Mouse (Mus musculus): Measurements from ENCODE around the gene St6galnac3. TPM values are rescaled to one million over a fixed set of nuclear protein-coding genes. Genes with fewer than 3 reads are reported as not detected.

The St6galnac3 gene
- polyA plus RNA-seq, 1 experiment: 15.6 TPM

- TF ChIP-seq POLR2A (IDR thresholded peaks at IDR 0.05; ENCODE audit: borderline replicate concordance, extremely low read depth, insufficient read depth, insufficient read length, poor library complexity, severe bottlenecking) (no peak), CTCF (IDR thresholded peaks at IDR 0.05; ENCODE audit: borderline replicate concordance, extremely low read depth, insufficient read depth, insufficient read length) (no peak)
- DNase-seq (ENCODE audit: low read depth): peak; percentile 49
Observed at GRCm38 (mm10) chr3:153538396-153538795, 186.6 kb downstream of the St6galnac3 start.

DNA sequence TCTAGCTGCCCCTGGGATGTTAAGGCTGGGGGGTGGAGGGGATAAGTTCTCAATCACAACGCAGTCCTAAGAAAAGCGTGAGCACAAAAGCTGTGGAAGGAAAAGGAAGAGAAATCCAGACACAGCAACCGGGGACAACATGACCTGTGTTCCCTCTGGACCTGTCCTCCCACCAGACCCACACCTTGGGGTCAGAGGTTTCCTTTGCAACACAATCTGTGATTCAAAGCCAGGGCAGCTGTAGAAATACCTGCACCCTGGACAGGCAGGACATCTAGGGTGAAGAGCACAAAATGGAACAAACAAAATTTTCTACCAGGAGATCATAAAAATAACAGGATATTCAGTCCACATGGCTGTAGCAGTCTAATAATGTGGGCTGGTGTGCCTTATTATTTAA, 187.5 kb downstream of the St6galnac3 start:
- DNase-seq (ENCODE audit: low read depth): no peak
- no peak for TF ChIP-seq POLR2A (IDR thresholded peaks at IDR 0.05; ENCODE audit: borderline replicate concordance, extremely low read depth, insufficient read depth, insufficient read length, poor library complexity, severe bottlenecking)
- no peak for TF ChIP-seq CTCF (IDR thresholded peaks at IDR 0.05; ENCODE audit: borderline replicate concordance, extremely low read depth, insufficient read depth, insufficient read length)

- DNase-seq (ENCODE audit: low read depth): peak; percentile 68
- TF ChIP-seq POLR2A (IDR thresholded peaks at IDR 0.05; ENCODE audit: borderline replicate concordance, extremely low read depth, insufficient read depth, insufficient read length, poor library complexity, severe bottlenecking) (no peak), CTCF (IDR thresholded peaks at IDR 0.05; ENCODE audit: borderline replicate concordance, extremely low read depth, insufficient read depth, insufficient read length) (no peak)
Observed at GRCm38 (mm10) chr3:153536260-153536659, 188.7 kb downstream of the St6galnac3 start.

- DNase-seq (ENCODE audit: low read depth): no peak
- TF ChIP-seq CTCF (IDR thresholded peaks at IDR 0.05; ENCODE audit: borderline replicate concordance, extremely low read depth, insufficient read depth, insufficient read length) (no peak), POLR2A (IDR thresholded peaks at IDR 0.05; ENCODE audit: borderline replicate concordance, extremely low read depth, insufficient read depth, insufficient read length, poor library complexity, severe bottlenecking) (no peak)
Observed at GRCm38 (mm10) chr3:153529174-153529573, 195.8 kb downstream of the St6galnac3 start.

DNA sequence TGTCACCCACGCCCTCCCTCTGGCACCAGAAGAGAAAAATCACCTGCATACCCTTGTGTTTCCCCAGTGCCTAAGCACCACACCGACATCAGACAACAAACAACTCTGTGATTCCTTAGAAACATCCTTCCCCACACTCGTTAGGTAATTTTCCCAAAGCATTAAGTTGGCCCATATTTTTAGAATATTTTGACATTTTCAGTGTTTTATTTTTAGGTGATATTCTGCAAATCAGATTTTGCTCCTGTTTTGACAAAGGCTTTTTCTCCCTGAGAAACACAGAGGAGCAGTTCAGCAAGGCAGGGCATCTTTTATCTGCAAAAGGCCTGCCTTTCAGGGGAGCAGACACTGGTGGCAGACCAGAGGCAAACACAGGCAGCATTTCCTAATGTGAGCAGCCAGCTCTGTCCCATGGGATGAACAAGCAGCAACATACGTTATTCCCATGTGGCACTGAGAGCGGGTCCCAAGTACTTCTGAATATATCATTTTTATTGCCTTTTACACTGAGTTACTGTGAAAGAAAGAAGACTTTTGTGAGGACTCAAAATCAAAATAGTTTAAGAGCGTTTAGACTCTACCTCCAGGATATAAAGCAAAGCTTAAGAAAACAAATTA, 199.7 kb downstream of the St6galnac3 start:
- no peak for TF ChIP-seq CTCF (IDR thresholded peaks at IDR 0.05; ENCODE audit: borderline replicate concordance, extremely low read depth, insufficient read depth, insufficient read length)
- peak; percentile 39 for DNase-seq (ENCODE audit: low read depth)

GRCm38 (mm10) chr3:153516848-153517247, 208.1 kb downstream of the St6galnac3 start:
- DNase-seq (ENCODE audit: low read depth): no peak
- TF ChIP-seq CTCF (IDR thresholded peaks at IDR 0.05; ENCODE audit: borderline replicate concordance, extremely low read depth, insufficient read depth, insufficient read length): no peak
- no peak for TF ChIP-seq POLR2A (IDR thresholded peaks at IDR 0.05; ENCODE audit: borderline replicate concordance, extremely low read depth, insufficient read depth, insufficient read length, poor library complexity, severe bottlenecking)

GRCm38 (mm10) chr3:153513501-153514060, 211.4 kb downstream of the St6galnac3 start:
- DNase-seq (ENCODE audit: low read depth): no peak
- TF ChIP-seq POLR2A (IDR thresholded peaks at IDR 0.05; ENCODE audit: borderline replicate concordance, extremely low read depth, insufficient read depth, insufficient read length, poor library complexity, severe bottlenecking): no peak
- TF ChIP-seq CTCF (IDR thresholded peaks at IDR 0.05; ENCODE audit: borderline replicate concordance, extremely low read depth, insufficient read depth, insufficient read length): no peak

DNA sequence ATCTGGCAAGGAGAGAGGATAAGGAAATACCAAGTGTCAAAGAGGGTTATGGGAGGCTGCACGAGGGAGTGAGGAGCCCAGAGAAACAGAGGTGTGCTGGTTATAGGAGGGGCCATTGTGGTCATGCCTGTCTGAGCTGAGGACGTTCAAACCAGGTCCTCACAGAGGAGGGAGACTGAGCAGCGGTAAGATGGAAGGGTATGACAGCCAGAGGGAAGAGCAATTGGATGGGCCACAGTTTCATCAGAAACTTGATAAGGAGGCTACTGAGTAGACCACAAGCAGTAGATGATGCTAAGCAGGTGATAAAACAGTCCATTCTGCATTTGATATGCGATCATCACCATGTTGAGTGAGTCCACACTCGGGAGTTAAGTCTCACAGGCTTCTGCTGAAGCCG, 212.4 kb downstream of the St6galnac3 start:
- DNase-seq (ENCODE audit: low read depth): no peak
- TF ChIP-seq CTCF (IDR thresholded peaks at IDR 0.05; ENCODE audit: borderline replicate concordance, extremely low read depth, insufficient read depth, insufficient read length) (no peak), POLR2A (IDR thresholded peaks at IDR 0.05; ENCODE audit: borderline replicate concordance, extremely low read depth, insufficient read depth, insufficient read length, poor library complexity, severe bottlenecking) (no peak)

GRCm38 (mm10) chr3:153511151-153511580, 213.8 kb downstream of the St6galnac3 start:
- TF ChIP-seq POLR2A (IDR thresholded peaks at IDR 0.05; ENCODE audit: borderline replicate concordance, extremely low read depth, insufficient read depth, insufficient read length, poor library complexity, severe bottlenecking) (no peak), CTCF (IDR thresholded peaks at IDR 0.05; ENCODE audit: borderline replicate concordance, extremely low read depth, insufficient read depth, insufficient read length) (no peak)
- no peak for DNase-seq (ENCODE audit: low read depth)

DNA sequence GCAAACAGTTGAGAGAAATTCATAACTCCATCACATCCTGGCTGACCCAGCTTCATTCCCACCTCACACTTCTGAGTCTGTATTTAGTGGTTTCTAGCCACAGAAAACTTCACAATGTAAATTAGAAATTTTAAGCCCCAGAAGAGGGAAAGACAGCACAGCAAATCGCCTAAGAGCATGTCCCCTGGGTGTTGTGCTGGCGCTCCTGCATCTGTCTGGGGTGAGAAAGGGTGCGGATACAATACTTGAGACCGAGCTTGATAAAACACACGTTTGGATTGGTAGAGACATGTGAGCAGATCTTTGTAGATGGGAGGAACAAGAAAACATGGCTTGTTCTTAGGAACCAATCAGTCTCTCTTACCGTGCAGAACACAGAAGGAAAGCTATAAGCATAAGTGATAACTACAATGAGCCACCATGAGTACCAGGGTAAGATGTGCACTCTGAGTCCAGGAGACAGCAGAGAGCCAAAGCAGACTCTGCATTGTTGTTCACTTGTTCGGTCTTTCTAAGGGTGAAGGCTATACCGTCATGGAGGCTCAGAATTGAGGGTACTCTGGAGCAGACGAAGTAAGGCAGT, 214.8 kb downstream of the St6galnac3 start:
- TF ChIP-seq CTCF (IDR thresholded peaks at IDR 0.05; ENCODE audit: borderline replicate concordance, extremely low read depth, insufficient read depth, insufficient read length) (no peak), POLR2A (IDR thresholded peaks at IDR 0.05; ENCODE audit: borderline replicate concordance, extremely low read depth, insufficient read depth, insufficient read length, poor library complexity, severe bottlenecking) (no peak)
- no peak for DNase-seq (ENCODE audit: low read depth)

GRCm38 (mm10) chr3:153509643-153510042, 215.3 kb downstream of the St6galnac3 start:
- TF ChIP-seq POLR2A (IDR thresholded peaks at IDR 0.05; ENCODE audit: borderline replicate concordance, extremely low read depth, insufficient read depth, insufficient read length, poor library complexity, severe bottlenecking) (no peak), CTCF (IDR thresholded peaks at IDR 0.05; ENCODE audit: borderline replicate concordance, extremely low read depth, insufficient read depth, insufficient read length) (no peak)
- no peak for DNase-seq (ENCODE audit: low read depth)

DNA sequence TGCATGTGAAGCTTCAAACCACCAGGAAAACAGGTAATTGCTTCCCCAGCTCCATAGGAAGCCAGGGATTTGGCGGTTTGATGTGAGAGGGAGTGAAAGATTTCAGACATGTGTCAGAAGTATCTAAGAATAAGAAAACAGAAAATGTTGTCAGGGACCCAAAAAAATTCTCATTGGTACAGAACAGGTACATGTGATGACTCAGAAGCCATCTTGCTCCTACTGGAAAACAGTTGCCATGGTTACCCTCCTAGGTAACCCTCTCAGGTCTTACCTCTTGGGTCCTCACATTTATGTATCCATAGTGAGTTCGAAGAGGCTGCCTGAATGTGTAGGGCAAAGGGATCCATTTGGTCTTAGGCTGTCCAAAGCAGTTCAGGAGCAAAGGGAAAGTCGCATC, 215.9 kb downstream of the St6galnac3 start:
- TF ChIP-seq CTCF (IDR thresholded peaks at IDR 0.05; ENCODE audit: borderline replicate concordance, extremely low read depth, insufficient read depth, insufficient read length): no peak
- TF ChIP-seq POLR2A (IDR thresholded peaks at IDR 0.05; ENCODE audit: borderline replicate concordance, extremely low read depth, insufficient read depth, insufficient read length, poor library complexity, severe bottlenecking): no peak
- peak; percentile 78 for DNase-seq (ENCODE audit: low read depth)
